In genomic region chr7:90042364-90042763, GRCm38 (mm10) we compare ENCODE assay signal across 10 mouse cellular contexts.
A peak's percentile ranks its signal among the peaks of the same experiment; 100 is the strongest.
DNase-seq lines count a peak whose midpoint lies in the region; ATAC-seq and TF ChIP-seq lines count a peak whose summit lies in the region.
"Had no signal": no experiment of that assay in that cellular context is flagged by ENCODE, and none has a peak within 500 bp of the region (broad histone marks: within the 10 kb centered on the region; RNA-seq: fewer than 3 reads in every experiment).

No protein-coding gene starts in this region.

- H3K36me3 ChIP-seq in midbrain, embryonic 14.5 days (ENCODE audit: control insufficient read depth, insufficient read depth, low read length): no peaks in the 10 kb centered on the region
- H3K36me3 ChIP-seq: heart, embryonic 13.5 days; midbrain, embryonic 10.5 days had no signal

- ATAC-seq in activated CD4-positive, CD25-positive, alpha-beta regulatory T cell, adult 4 months: peak; percentile 47
- ATAC-seq in neutrophil, adult 5-6 weeks (ENCODE audit: extremely low read depth, insufficient number of reproducible peaks, low FRiP score, poor library complexity, severe bottlenecking): peak; percentile 53; the same call in 1 of the 2 replicates
- ATAC-seq in midbrain, embryonic 14.5 days (ENCODE audit: low FRiP score, low TSS enrichment): no peak

- H3K9me3 ChIP-seq in midbrain, embryonic 14.5 days (ENCODE audit: control insufficient read depth, low read length): no peaks in the 10 kb centered on the region
- H3K9me3 ChIP-seq: heart, embryonic 13.5 days; midbrain, embryonic 10.5 days had no signal

- H3K4me3 ChIP-seq in layer of hippocampus, adult 2 months: no peak overlapping the region
- H3K4me3 ChIP-seq in midbrain, embryonic 14.5 days (replicated peaks; ENCODE audit: low read depth, low read length): no peak overlapping the region
- H3K4me3 ChIP-seq: heart, embryonic 13.5 days; midbrain, embryonic 10.5 days had no signal

- no peaks in the 10 kb centered on the region for H3K27me3 ChIP-seq in midbrain, embryonic 14.5 days (ENCODE audit: control insufficient read depth, insufficient read depth, low read length)
- H3K27me3 ChIP-seq: heart, embryonic 13.5 days had no signal

- H3K9ac ChIP-seq in midbrain, embryonic 14.5 days (replicated peaks; ENCODE audit: low read length): no peak overlapping the region
- H3K9ac ChIP-seq: heart, embryonic 13.5 days had no signal

- no peak overlapping the region for H3K4me2 ChIP-seq in midbrain, embryonic 14.5 days (ENCODE audit: low read length)
- H3K4me2 ChIP-seq: heart, embryonic 13.5 days had no signal

- no peaks in the 10 kb centered on the region for H3K4me1 ChIP-seq in midbrain, embryonic 14.5 days (ENCODE audit: control insufficient read depth, insufficient read depth, low read length)

- no peak for TF ChIP-seq CTCF in layer of hippocampus, adult 2 months (conservative IDR thresholded peaks at IDR 0.05)

- WGBS in midbrain, embryonic 14.5 days: 87% methylated on average over 7 of the region's 7 CpGs

- 0 out of 2 replicates have a peak overlapping the region, but pooled peaks have one; percentile 44 for H3K27ac ChIP-seq in layer of hippocampus, adult 2 months
- no peak overlapping the region for H3K27ac ChIP-seq in midbrain, embryonic 14.5 days (replicated peaks; ENCODE audit: low read depth, low read length)
- H3K27ac ChIP-seq: heart, embryonic 13.5 days; midbrain, embryonic 10.5 days had no signal

- no peak for DNase-seq in layer of hippocampus, adult 2 months (ENCODE audit: low spot score in 2 of 2)
- no peak for DNase-seq in layer of hippocampus, postnatal 10 days (ENCODE audit: low spot score in 2 of 2)
- DNase-seq in induced T-regulatory cell, adult 2 months (ENCODE audit: low read depth): peak; percentile 76
- no peak for DNase-seq in right cerebral cortex, postnatal 10 days (ENCODE audit: low spot score in 2 of 2)
- DNase-seq in midbrain, embryonic 14.5 days: no peak
- no peak for DNase-seq in embryo, embryonic 9.5 days (ENCODE audit: extremely low spot score)
